Mouse (Mus musculus) limb, embryonic 10.5 days (tissue): ENCODE results near the gene Trib2. TPM values are rescaled to one million over a fixed set of nuclear protein-coding genes. Genes with fewer than 3 reads are reported as not detected.

ENCODE experiments used
- DNase-seq: peaks from one replicate; pipeline ENCODE4 v3.0.0-alpha.2; 2017; ENCODE audit warnings: low spot score
- H3K27ac ChIP-seq: fragments of 300-500 bp; sonication (generic); 2 replicates; pipeline ENCODE4 v1.5.1; 2016; ENCODE audit warnings: mild to moderate bottlenecking
- H3K27me3 ChIP-seq: fragments of 300-500 bp; sonication (generic); 2 replicates; pipeline ENCODE4 v1.6.1; 2016; ENCODE audit warnings: low read depth, mild to moderate bottlenecking; ENCODE audit not compliant: poor library complexity, severe bottlenecking
- H3K36me3 ChIP-seq: fragments of 300-500 bp; sonication (generic); 2 replicates; pipeline ENCODE4 v1.6.1; 2016; ENCODE audit warnings: mild to moderate bottlenecking, moderate library complexity
- H3K4me1 ChIP-seq: fragments of 300-500 bp; sonication (generic); 2 replicates; pipeline ENCODE4 v1.6.1; 2016
- H3K4me3 ChIP-seq: fragments of 300-500 bp; sonication (generic); 2 replicates; pipeline ENCODE4 v1.5.1; 2016; ENCODE audit warnings: mild to moderate bottlenecking, moderate library complexity
- H3K9me3 ChIP-seq: fragments of 300-500 bp; sonication (generic); replicated peaks from 2 replicates; pipeline ENCODE4 v1.6.1; 2016; ENCODE audit warnings: mild to moderate bottlenecking
- WGBS: fragments of 180-500 bp; shearing (Covaris S2); methylation state at CpG from one replicate; pipeline ENCODE4 v1.1.7; 2016; 5-methylcytosine and 5-hydroxymethylcytosine counted together
- polyA plus RNA-seq: library from polyadenylated mRNA; unstranded; fragments of >200 nt; fragmentation: Nextera tagmentation; extraction: Ambion mirVana; gene quantifications from 2 replicates; pipeline ENCODE4 v1.2.1, GENCODE M21; 2016

The Trib2 gene
- polyA plus RNA-seq, 1 experiment from 2014 or later = 32.7 TPM

GRCm38 (mm10) chr12:15812139-15812962 is 4.4 kb downstream of the Trib2 start:
- 58% methylated on average over 6 of the region's 6 CpGs for WGBS
- Histone ChIP-seq H3K9me3 (no peaks in the 10 kb centered on the region), H3K4me1 (peaks cover 31% of the 10 kb centered on the region), H3K4me3 (peak overlapping the region; percentile 81), H3K36me3 (peaks cover 25% of the 10 kb centered on the region), H3K27me3 (no peaks in the 10 kb centered on the region), H3K27ac (peak overlapping the region; percentile 53; the same call in 1 of the 2 replicates)
- no peak for DNase-seq

DNA sequence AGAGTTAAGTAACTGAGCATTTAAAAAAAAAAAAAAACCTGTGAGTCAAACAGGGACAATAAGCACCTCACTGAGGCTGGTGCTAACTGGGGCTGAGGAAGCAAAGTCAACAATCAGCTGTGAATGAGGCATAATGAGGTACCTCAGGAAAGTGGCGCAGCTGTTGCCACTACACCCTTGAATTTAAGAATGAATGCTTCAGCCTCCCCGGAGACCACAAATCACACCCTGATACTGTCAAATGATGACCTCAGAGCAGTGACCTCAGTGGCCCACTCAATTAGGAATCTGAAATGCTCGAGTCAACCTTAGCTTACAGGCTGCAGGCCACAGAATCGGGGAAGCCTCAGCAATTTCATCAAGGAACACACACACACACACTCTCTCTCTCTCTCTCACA is 5.0 kb downstream of the Trib2 start:
- H3K27ac ChIP-seq = peak overlapping the region; percentile 53; the same call in 1 of the 2 replicates
- H3K36me3 ChIP-seq = peaks cover 32% of the 10 kb centered on the region
- 24% methylated on average over 4 of the region's 4 CpGs for WGBS
- peak overlapping the region; percentile 17; the same call in 1 of the 2 replicates for H3K4me3 ChIP-seq
- H3K4me1 ChIP-seq = peaks cover 29% of the 10 kb centered on the region
- no peaks in the 10 kb centered on the region for H3K9me3 ChIP-seq
- H3K27me3 ChIP-seq = no peaks in the 10 kb centered on the region
- no peak for DNase-seq

DNA sequence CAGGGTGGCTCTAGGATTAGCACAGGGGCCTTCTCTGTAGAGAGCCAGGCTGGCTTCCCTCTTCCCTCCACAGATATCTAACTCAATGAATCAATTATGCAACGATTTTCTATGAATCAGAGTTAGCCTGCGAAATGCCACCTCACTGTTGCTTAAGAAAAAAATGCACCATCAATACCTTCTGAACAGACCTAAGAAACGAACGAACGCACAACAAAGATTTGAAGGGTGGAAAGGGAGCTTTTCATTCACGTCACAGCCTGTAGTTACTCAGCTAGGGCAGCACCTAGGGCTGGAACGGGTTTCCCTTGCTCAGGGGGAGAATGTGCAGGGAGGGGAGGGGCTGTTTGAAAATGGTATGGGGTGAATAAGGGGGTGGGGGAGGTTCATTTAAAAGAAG is 5.8 kb downstream of the Trib2 start:
- H3K27ac ChIP-seq = no peak overlapping the region
- no peaks in the 10 kb centered on the region for H3K9me3 ChIP-seq
- H3K27me3 ChIP-seq = no peaks in the 10 kb centered on the region
- peaks cover 40% of the 10 kb centered on the region for H3K36me3 ChIP-seq
- 49% methylated on average over 7 of the region's 7 CpGs for WGBS
- DNase-seq = no peak
- peaks cover 29% of the 10 kb centered on the region for H3K4me1 ChIP-seq
- no peak overlapping the region for H3K4me3 ChIP-seq

GRCm38 (mm10) chr12:15809657-15810056 is 7.1 kb downstream of the Trib2 start:
- WGBS = 96% methylated on average over 7 of the region's 7 CpGs
- Histone ChIP-seq H3K27ac (no peak overlapping the region), H3K9me3 (no peaks in the 10 kb centered on the region), H3K27me3 (no peaks in the 10 kb centered on the region), H3K4me1 (peaks cover 29% of the 10 kb centered on the region), H3K4me3 (no peak overlapping the region), H3K36me3 (peaks cover 52% of the 10 kb centered on the region)
- no peak for DNase-seq

GRCm38 (mm10) chr12:15809249-15809648 is 7.5 kb downstream of the Trib2 start:
- Histone ChIP-seq H3K27ac (no peak overlapping the region), H3K27me3 (no peaks in the 10 kb centered on the region), H3K9me3 (no peaks in the 10 kb centered on the region), H3K36me3 (peaks cover 56% of the 10 kb centered on the region), H3K4me3 (no peak overlapping the region), H3K4me1 (peaks cover 29% of the 10 kb centered on the region)
- DNase-seq = no peak
- 79% methylated on average over 1 of the region's 4 CpGs for WGBS

DNA sequence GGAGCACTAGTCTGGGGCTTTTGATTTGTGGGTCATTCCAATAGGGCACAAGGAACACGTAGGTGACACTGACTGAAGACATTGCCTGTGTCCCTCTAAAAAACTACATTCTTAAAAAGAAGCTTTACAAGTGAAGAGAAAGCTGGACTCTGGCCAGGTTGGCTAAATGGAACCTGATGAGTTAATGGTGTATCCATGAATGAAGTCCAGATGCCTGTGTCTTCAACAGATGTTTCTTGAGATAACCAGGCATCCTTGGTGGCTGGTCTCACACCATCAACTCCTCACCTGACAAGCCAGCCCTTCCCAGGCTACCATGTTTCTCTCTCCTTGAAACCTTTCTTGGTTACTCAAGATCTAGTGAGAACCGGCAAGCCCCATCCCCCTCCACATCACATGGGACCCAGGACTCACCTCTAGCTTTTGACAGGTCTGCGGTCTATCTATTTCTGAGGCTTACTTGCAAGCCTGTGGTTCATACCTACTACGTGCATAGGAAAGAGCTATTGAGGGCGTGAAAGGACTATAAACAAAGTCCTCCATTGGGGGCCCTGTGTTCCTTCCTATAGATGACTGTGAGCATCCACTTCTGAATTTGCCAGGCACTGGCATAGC is 8.4 kb downstream of the Trib2 start:
- no peak for DNase-seq
- peaks cover 65% of the 10 kb centered on the region for H3K36me3 ChIP-seq
- peaks cover 23% of the 10 kb centered on the region for H3K4me1 ChIP-seq
- H3K27ac ChIP-seq = no peak overlapping the region
- H3K9me3 ChIP-seq = no peaks in the 10 kb centered on the region
- no peak overlapping the region for H3K4me3 ChIP-seq
- H3K27me3 ChIP-seq = no peaks in the 10 kb centered on the region
- 94% methylated on average over 5 of the region's 5 CpGs for WGBS

- H3K27ac ChIP-seq = no peak overlapping the region
- peaks cover 95% of the 10 kb centered on the region for H3K36me3 ChIP-seq
- no peaks in the 10 kb centered on the region for H3K27me3 ChIP-seq
- no peaks in the 10 kb centered on the region for H3K9me3 ChIP-seq
- DNase-seq = no peak
- H3K4me1 ChIP-seq = peaks cover 10% of the 10 kb centered on the region; the same call in 1 of the 2 replicates
- no peak overlapping the region for H3K4me3 ChIP-seq
- 59% methylated on average over 1 of the region's 1 CpGs for whole genome bisulfite sequencing
Measured at GRCm38 (mm10) chr12:15804931-15805331, 11.8 kb downstream of the Trib2 start.

GRCm38 (mm10) chr12:15803936-15804438 is 12.7 kb downstream of the Trib2 start:
- Histone ChIP-seq H3K9me3 (no peaks in the 10 kb centered on the region), H3K27ac (no peak overlapping the region), H3K4me1 (peaks cover 10% of the 10 kb centered on the region; the same call in 1 of the 2 replicates), H3K4me3 (no peak overlapping the region), H3K36me3 (peaks cover 90% of the 10 kb centered on the region), H3K27me3 (no peaks in the 10 kb centered on the region)
- WGBS = 93% methylated on average over 5 of the region's 5 CpGs
- no peak for DNase-seq

DNA sequence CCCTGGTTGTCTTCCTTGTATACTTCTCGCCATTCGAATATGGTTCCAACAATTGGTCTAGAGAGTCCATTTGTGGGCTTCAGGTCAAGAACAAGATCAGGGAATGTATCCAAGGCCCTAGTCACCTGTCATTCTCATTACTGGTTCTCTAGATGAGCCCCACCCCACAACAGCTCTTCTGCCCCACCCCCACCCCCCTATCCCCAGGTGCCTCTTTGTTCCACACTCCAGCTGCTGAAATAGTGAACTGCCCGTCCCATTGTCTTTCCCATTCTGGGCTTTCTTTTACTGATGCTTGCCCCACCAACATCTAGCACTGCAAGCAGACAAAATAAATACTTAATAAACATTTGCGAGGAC is 15.2 kb downstream of the Trib2 start:
- no peak for DNase-seq
- Histone ChIP-seq H3K27me3 (no peaks in the 10 kb centered on the region), H3K9me3 (no peaks in the 10 kb centered on the region), H3K4me3 (no peak overlapping the region), H3K36me3 (peaks cover 89% of the 10 kb centered on the region), H3K4me1 (peaks cover 13% of the 10 kb centered on the region; the same call in 1 of the 2 replicates), H3K27ac (no peak overlapping the region)
- WGBS = 89% methylated on average over 4 of the region's 4 CpGs

- Histone ChIP-seq H3K27ac (no peak overlapping the region), H3K27me3 (no peaks in the 10 kb centered on the region), H3K36me3 (peaks cover 89% of the 10 kb centered on the region), H3K4me3 (no peak overlapping the region), H3K9me3 (no peaks in the 10 kb centered on the region), H3K4me1 (peaks cover 13% of the 10 kb centered on the region; the same call in 1 of the 2 replicates)
- no peak for DNase-seq
- WGBS = 64% methylated on average over 9 of the region's 9 CpGs
Measured at GRCm38 (mm10) chr12:15800914-15801570, 15.7 kb downstream of the Trib2 start.

DNA sequence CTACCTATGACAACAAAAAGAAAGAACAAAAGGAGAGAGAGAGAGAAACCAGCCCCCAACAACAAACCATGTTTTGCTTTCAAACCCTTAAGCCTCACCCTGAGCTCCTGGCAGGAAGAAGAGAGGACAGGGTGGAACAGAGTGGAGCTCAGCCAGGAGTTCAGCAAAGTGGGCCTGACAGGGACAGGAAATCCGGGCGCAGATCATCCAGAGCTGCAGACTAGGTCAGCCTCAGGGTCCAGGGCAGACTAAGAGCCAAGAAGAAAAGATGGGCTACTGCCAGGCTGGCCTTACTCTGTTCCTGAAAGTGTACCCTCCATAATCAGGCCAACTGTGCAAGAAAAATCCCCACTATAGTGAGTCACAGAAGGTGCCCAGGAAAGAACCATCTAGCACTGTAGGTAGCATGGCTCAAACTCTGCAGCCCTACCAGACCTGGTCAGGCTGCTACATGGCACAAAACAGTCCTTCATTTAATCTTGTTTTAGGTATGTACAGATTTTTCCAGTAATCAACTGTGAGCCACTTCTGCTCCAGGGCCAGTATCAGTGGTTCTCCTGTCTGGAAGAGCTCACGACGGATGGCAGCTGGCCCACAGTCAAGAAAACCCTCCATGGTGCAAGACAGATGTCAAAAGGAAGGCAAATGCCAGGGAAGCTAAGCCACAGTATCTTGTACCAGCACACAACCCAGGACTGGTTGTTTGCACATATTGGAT is 16.4 kb downstream of the Trib2 start:
- Histone ChIP-seq H3K36me3 (peaks cover 86% of the 10 kb centered on the region), H3K27me3 (no peaks in the 10 kb centered on the region), H3K9me3 (no peaks in the 10 kb centered on the region), H3K4me1 (peaks cover 13% of the 10 kb centered on the region; the same call in 1 of the 2 replicates), H3K27ac (no peak overlapping the region), H3K4me3 (no peak overlapping the region)
- no peak for DNase-seq
- 92% methylated on average over 4 of the region's 4 CpGs for WGBS

- Histone ChIP-seq H3K27me3 (peaks cover 9% of the 10 kb centered on the region; the same call in 1 of the 2 replicates), H3K4me1 (peaks cover 13% of the 10 kb centered on the region; the same call in 1 of the 2 replicates), H3K36me3 (peaks cover 86% of the 10 kb centered on the region), H3K4me3 (no peak overlapping the region), H3K27ac (no peak overlapping the region), H3K9me3 (no peaks in the 10 kb centered on the region)
- no peak for DNase-seq
- WGBS = 55% methylated on average over 7 of the region's 7 CpGs
Measured at GRCm38 (mm10) chr12:15798019-15798418, 18.7 kb downstream of the Trib2 start.
